Mouse (Mus musculus): ENCODE data around the gene Nfam1.

Nfam1 gene

GRCm38 (mm10) chr15:82992079-82992783 lies 40.9 kb downstream of the Nfam1 start:
- no peak for DNase-seq

GRCm38 (mm10) chr15:82989190-82989704 lies 43.9 kb downstream of the Nfam1 start:
- no peak for DNase-seq

- peak; percentile 95 for DNase-seq
These were observed 45.4 kb downstream of the Nfam1 start, which contains the start of gene Tcf20 for GRCm38 (mm10) chr15:82987732-82988112. Gene Tcf20 (minus strand): TSS chr15:82987872.

GRCm38 (mm10) chr15:82987014-82987731 lies 45.9 kb downstream of the Nfam1 start:
- DNase-seq, result no peak

- no peak for DNase-seq
These were observed 48.5 kb downstream of the Nfam1 start for GRCm38 (mm10) chr15:82984574-82984973.

- DNase-seq, result no peak
These were observed 49.0 kb downstream of the Nfam1 start for GRCm38 (mm10) chr15:82984097-82984496.

- DNase-seq, result no peak
These were observed 49.6 kb downstream of the Nfam1 start for GRCm38 (mm10) chr15:82983416-82984026.

- DNase-seq, result no peak
These were observed 50.2 kb downstream of the Nfam1 start for GRCm38 (mm10) chr15:82982724-82983415.

- no peak for DNase-seq
These were observed 51.2 kb downstream of the Nfam1 start for GRCm38 (mm10) chr15:82981676-82982520.

GRCm38 (mm10) chr15:82979531-82979930 lies 53.6 kb downstream of the Nfam1 start:
- no peak for DNase-seq

GRCm38 (mm10) chr15:82974471-82974870 lies 58.6 kb downstream of the Nfam1 start:
- DNase-seq, result no peak

GRCm38 (mm10) chr15:82969206-82969721 lies 63.8 kb downstream of the Nfam1 start:
- DNase-seq, result no peak

GRCm38 (mm10) chr15:82968449-82968848 lies 64.7 kb downstream of the Nfam1 start:
- DNase-seq, result no peak

GRCm38 (mm10) chr15:82967947-82968346 lies 65.2 kb downstream of the Nfam1 start:
- no peak for DNase-seq

- DNase-seq, result no peak
These were observed 68.8 kb downstream of the Nfam1 start for GRCm38 (mm10) chr15:82964266-82964825.

GRCm38 (mm10) chr15:82963556-82964156 lies 69.5 kb downstream of the Nfam1 start:
- peak; percentile 11 for DNase-seq

GRCm38 (mm10) chr15:82963090-82963489 lies 70.0 kb downstream of the Nfam1 start:
- no peak for DNase-seq

GRCm38 (mm10) chr15:82962536-82962935 lies 70.6 kb downstream of the Nfam1 start:
- no peak for DNase-seq

- no peak for DNase-seq
These were observed 72.1 kb downstream of the Nfam1 start for GRCm38 (mm10) chr15:82960786-82961561.

- peak; percentile 23 for DNase-seq
These were observed 74.0 kb downstream of the Nfam1 start for GRCm38 (mm10) chr15:82959151-82959550.
